Mouse (Mus musculus): Measurements from ENCODE around the gene Enpp5.

DNA sequence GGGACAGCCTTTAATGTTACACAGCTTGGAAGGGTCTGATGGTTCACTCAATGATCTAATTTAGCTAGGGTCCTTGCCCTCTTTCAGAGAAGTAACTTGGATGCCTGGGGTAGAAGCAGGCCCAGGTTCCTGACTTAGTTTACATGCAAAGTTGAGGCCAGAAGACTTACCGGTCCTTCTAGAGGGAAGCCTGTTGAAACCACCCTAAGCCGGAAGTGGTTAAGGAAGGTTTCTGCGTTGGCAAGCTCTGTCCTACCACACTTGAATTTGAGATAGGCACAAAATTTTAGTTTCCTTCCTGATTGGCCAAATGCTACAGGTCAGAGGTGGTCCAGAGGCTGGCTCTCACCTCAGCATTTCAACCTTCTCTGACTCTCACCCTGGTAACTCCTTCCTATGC is 9.6 kb downstream of the Enpp5 start:
- no peak for TF ChIP-seq CTCF (IDR thresholded peaks at IDR 0.05)
- TF ChIP-seq POLR2A (IDR thresholded peaks at IDR 0.05; ENCODE audit: insufficient read depth, low read depth, low read length): no peak
